Mouse (Mus musculus): Measurements from ENCODE around the gene Olfm3. TPM values are rescaled to one million over a fixed set of nuclear protein-coding genes. Genes with fewer than 3 reads are reported as not detected.

The Olfm3 gene
- 0.09 and 0.17 TPM in 2 replicates for polyA plus RNA-seq (2015; fragmentation: Nextera tagmentation; extraction: Ambion mirVana)

DNA sequence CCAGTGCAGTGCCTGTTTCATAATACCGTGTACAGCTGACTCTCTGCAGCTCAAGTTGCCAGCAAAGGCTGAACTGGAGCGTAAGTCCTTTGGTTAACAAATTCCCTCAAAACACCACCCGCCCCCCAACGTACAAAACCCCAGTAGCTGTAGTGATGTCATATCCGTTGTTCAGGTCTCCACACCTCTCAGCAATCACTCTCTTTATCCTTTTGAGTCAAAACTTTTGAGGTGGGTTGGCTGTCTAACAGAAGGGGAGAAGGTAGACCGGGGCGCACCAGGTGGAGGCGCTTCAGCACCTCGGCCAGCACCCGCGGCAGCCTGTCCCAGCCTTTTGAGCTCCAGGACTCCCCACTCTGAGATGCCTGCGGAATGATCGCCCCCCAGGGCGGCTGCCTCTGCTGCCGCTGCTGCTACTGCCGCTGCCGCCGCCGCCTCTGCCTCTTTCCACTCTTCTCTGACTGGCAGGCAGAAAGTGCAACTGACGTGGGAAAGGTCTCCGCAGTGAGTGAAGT lies at the start of gene Olfm3:
TSS of gene Olfm3 (plus strand) at position 155 of the 515 bp plus-strand sequence.
- WGBS: 6% methylated on average over 21 of the region's 21 CpGs
- peak within 1 kb of the TSS; percentile 34 for H3K4me2 ChIP-seq
- 0 out of 2 replicates have a peak within 1 kb of the TSS, but pooled peaks have one; percentile 10 for H3K4me3 ChIP-seq

DNA sequence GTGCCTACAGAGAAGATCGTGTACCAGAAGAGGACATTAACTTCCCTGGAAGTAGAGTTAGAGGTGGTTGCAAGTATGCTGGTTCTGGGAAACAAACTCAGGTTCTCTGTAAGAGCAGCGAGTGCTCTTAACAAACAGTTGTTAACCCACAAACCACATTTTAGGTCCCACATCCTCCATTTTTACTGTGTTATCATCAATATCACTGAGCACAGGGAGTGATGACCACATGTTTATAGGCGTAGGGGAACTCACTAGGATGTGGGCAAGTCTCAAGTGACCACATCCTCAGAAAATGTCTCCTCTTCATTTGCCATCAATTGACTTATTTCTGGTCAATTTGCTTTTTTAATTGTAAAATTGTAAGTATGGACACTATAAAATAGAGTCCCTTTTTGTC lies 14.1 kb upstream of the Olfm3 start:
- no peaks in the 10 kb centered on the region for H3K9me3 ChIP-seq
- ATAC-seq (ENCODE audit: insufficient number of reproducible peaks, low FRiP score, low TSS enrichment, low read depth): no peak
- H3K27me3 ChIP-seq: no peaks in the 10 kb centered on the region
- H3K36me3 ChIP-seq: no peaks in the 10 kb centered on the region
- H3K9ac ChIP-seq: no peak overlapping the region
- H3K4me2 ChIP-seq: no peak overlapping the region
- WGBS: 78% methylated on average over 3 of the region's 3 CpGs
- no peak overlapping the region for H3K27ac ChIP-seq
- no peak overlapping the region for H3K4me3 ChIP-seq
- no peaks in the 10 kb centered on the region for H3K4me1 ChIP-seq

More for the DNA sequence above, at the start of gene Olfm3:
- no peaks in the 10 kb centered on the region for H3K36me3 ChIP-seq
- H3K4me1 ChIP-seq: peaks cover 6% of the 10 kb centered on the region; the same call in 1 of the 2 replicates
- H3K9ac ChIP-seq: no peak within 1 kb of the TSS
- peaks cover 11% of the 10 kb centered on the region for H3K27me3 ChIP-seq
- ATAC-seq (ENCODE audit: insufficient number of reproducible peaks, low FRiP score, low TSS enrichment, low read depth): no peak
- no peak within 1 kb of the TSS for H3K27ac ChIP-seq
- no peaks in the 10 kb centered on the region for H3K9me3 ChIP-seq

DNA sequence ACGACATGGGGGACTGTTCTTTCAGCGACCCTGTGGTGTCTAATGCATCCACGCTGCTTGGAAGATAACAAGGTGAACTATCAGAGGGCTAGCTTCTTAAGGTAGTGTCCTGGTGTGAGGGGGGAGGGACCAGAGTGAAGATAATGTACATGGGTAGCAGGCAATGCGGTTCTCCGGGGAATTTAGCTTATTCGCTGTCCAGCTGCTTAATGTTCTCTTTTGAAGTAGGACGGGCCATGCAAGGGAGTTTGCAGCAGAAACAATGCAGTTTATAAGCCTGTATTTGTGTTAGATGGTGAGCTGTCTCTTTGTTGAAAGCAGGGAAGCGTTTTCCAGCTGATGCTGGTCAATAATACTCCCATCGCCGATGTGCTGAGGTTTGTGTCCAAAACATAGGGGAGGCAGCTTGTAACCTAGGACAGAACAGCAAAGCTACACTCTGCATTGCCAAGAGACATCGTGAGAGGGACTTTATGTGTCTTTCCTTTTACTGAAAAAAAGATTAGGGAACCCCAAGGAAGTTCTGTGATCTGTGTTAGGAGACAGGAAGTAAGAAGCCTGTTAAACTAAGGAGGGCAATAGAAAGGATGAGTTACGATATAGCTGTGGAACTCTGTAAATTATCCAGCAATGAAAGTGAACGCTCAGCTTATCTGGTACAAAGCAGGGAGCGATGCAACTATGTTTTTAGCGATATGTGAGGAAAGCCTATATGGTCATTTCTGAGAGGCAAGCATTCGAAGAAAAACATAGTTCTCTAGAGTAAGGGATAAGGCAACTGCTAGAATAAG lies 950 bp downstream of the Olfm3 start:
- H3K4me3 ChIP-seq: no peak overlapping the region
- H3K4me1 ChIP-seq: peaks cover 6% of the 10 kb centered on the region; the same call in 1 of the 2 replicates
- H3K36me3 ChIP-seq: no peaks in the 10 kb centered on the region
- no peak for ATAC-seq (ENCODE audit: insufficient number of reproducible peaks, low FRiP score, low TSS enrichment, low read depth)
- peaks cover 11% of the 10 kb centered on the region for H3K27me3 ChIP-seq
- WGBS: 19% methylated on average over 16 of the region's 16 CpGs
- H3K9ac ChIP-seq: no peak overlapping the region
- H3K9me3 ChIP-seq: no peaks in the 10 kb centered on the region
- peak overlapping the region; percentile 34 for H3K4me2 ChIP-seq
- no peak overlapping the region for H3K27ac ChIP-seq

DNA sequence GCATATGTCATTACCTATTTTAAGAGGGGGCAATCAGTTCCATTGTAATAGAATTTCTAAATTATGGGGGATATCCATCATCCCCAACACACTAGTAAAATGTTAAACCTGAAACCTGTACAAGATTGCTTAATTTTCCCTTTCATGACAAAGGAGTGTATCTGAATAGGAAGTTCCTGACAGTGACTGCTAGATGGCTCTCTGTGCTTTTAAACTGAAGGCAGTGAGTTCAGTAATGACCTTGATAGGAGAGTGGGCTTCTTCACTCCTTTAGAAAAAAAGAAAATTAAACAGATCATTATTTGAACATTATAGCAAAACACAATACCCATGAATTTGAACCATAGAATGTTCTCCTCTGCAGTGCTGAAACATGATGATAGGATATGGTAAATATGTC lies 3.7 kb downstream of the Olfm3 start:
- no peaks in the 10 kb centered on the region for H3K9me3 ChIP-seq
- H3K27ac ChIP-seq: no peak overlapping the region
- peaks cover 11% of the 10 kb centered on the region for H3K27me3 ChIP-seq
- no peak for ATAC-seq (ENCODE audit: insufficient number of reproducible peaks, low FRiP score, low TSS enrichment, low read depth)
- H3K36me3 ChIP-seq: no peaks in the 10 kb centered on the region
- no peak overlapping the region for H3K4me3 ChIP-seq
- H3K9ac ChIP-seq: no peak overlapping the region
- H3K4me2 ChIP-seq: no peak overlapping the region
- H3K4me1 ChIP-seq: peaks cover 6% of the 10 kb centered on the region; the same call in 1 of the 2 replicates

DNA sequence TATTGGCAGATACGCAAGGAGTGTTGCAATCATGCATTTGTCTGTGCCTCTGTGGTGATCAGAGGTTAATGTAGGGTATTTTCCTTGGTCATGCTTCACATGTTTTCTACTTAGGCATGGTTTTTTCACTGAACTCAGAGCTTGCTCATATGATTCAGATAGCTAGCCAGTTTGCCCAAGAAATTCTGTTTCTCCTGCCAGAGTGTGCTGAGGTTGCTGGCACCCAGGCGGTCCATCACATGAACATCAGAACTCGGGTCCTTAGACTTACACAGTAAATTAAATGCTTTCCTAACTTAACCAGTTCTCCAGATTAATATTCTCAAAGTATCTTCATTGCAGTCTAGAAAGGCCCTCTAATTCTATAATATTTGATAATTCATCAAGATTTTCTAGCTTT lies 5.0 kb downstream of the Olfm3 start:
- peaks cover 11% of the 10 kb centered on the region for H3K27me3 ChIP-seq

DNA sequence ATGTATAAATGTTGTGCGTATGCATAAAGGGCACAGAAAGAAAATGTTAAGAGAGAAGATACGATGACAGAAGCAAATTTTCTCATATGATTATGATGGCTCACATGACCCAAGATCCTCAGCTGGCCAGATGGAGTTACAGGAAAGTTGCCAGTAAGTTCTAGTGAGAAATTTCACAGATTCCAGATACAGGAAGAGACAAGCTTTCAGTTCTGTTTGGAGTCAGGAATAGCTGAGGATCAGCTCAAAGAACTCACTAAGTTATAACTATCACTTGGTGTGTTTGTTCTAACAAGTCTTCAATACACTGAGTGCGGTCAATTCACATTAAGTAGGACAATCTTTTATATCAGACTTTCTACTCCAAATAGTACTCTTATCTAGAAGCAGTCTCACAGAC lies 16.2 kb downstream of the Olfm3 start:
- no peaks in the 10 kb centered on the region for H3K9me3 ChIP-seq
- no peaks in the 10 kb centered on the region for H3K4me1 ChIP-seq
- H3K27me3 ChIP-seq: no peaks in the 10 kb centered on the region
- H3K9ac ChIP-seq: no peak overlapping the region
- WGBS: 82% methylated on average over 3 of the region's 3 CpGs
- H3K4me2 ChIP-seq: no peak overlapping the region
- no peak for ATAC-seq (ENCODE audit: insufficient number of reproducible peaks, low FRiP score, low TSS enrichment, low read depth)
- H3K27ac ChIP-seq: no peak overlapping the region
- no peaks in the 10 kb centered on the region for H3K36me3 ChIP-seq
- H3K4me3 ChIP-seq: no peak overlapping the region

More for the DNA sequence above, 5.0 kb downstream of the Olfm3 start:
- no peak overlapping the region for H3K4me3 ChIP-seq
- 85% methylated on average over 3 of the region's 3 CpGs for whole genome bisulfite sequencing
- H3K4me1 ChIP-seq: peaks cover 6% of the 10 kb centered on the region; the same call in 1 of the 2 replicates
- H3K4me2 ChIP-seq: no peak overlapping the region
- H3K9me3 ChIP-seq: no peaks in the 10 kb centered on the region
- H3K27ac ChIP-seq: no peak overlapping the region
- H3K9ac ChIP-seq: no peak overlapping the region
- H3K36me3 ChIP-seq: no peaks in the 10 kb centered on the region
- ATAC-seq (ENCODE audit: insufficient number of reproducible peaks, low FRiP score, low TSS enrichment, low read depth): no peak

DNA sequence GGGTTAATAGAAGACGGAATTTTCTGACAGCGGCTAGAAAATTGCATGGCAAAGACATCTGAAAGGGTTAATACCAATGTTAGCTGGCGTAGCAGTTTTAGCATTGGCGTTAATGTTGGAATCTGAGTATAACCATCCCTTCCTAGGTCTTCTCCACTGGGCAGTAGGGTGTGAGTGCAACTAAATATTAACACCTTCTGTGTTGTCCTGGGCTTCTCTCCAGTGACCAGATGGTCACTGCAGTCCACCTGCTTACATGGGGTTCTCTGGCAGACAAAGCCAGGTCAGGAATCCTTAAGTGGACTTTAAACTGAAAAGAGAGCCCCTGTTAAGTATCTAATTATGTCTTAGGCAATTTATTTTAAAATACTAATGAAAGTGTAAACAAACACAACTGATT lies 25.7 kb downstream of the Olfm3 start:
- Histone ChIP-seq H3K4me2 (no peak overlapping the region), H3K4me1 (no peaks in the 10 kb centered on the region), H3K9me3 (no peaks in the 10 kb centered on the region), H3K36me3 (no peaks in the 10 kb centered on the region), H3K27ac (no peak overlapping the region), H3K4me3 (no peak overlapping the region), H3K27me3 (no peaks in the 10 kb centered on the region), H3K9ac (no peak overlapping the region)
- no peak for ATAC-seq (ENCODE audit: insufficient number of reproducible peaks, low FRiP score, low TSS enrichment, low read depth)
- WGBS: 61% methylated on average over 4 of the region's 4 CpGs

DNA sequence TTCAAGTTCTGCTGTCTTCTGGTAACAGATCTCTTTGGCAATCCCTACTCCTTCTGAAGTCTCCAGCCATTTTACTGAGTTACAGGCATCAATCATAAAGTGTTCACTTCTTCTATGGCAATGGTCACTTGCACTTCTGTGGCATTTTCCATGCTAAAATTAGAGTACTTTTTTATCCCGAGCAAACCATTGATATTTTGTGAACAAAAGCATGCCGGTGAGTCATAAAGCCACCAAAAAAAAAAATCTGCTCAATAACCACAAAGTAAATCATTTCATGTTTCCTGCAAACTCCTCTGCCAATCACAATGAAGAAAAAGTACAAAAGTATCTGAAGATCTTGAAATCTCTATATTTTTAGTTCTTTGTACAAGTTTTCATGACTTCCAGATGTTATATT lies 26.5 kb downstream of the Olfm3 start:
- Histone ChIP-seq H3K4me1 (no peaks in the 10 kb centered on the region), H3K4me2 (no peak overlapping the region), H3K27ac (no peak overlapping the region), H3K27me3 (no peaks in the 10 kb centered on the region), H3K9me3 (no peaks in the 10 kb centered on the region), H3K36me3 (no peaks in the 10 kb centered on the region), H3K4me3 (no peak overlapping the region), H3K9ac (no peak overlapping the region)
- WGBS: 45% methylated on average over 2 of the region's 2 CpGs
- no peak for ATAC-seq (ENCODE audit: insufficient number of reproducible peaks, low FRiP score, low TSS enrichment, low read depth)

DNA sequence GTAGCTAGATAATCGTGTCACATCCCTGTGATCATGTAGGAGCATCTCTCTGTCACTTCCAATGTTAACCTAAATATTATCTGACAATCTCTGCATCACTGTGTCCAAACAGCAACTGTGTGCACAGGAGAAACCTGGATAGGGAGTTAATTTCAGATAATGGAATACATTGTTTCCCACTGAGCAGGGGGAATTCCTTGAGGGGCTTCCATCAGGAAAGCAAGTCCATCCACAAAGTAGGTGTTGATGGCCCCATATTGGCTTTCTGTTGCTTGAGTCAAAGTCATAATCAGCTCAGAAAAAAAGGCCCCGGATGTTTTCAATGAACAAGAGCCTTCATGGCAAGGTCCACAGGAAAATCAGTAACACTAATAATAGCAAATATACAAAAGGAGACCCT lies 26.9 kb downstream of the Olfm3 start:
- Histone ChIP-seq H3K27ac (no peak overlapping the region), H3K36me3 (no peaks in the 10 kb centered on the region), H3K9me3 (no peaks in the 10 kb centered on the region), H3K4me2 (no peak overlapping the region), H3K27me3 (no peaks in the 10 kb centered on the region), H3K9ac (no peak overlapping the region), H3K4me1 (no peaks in the 10 kb centered on the region), H3K4me3 (no peak overlapping the region)
- 60% methylated on average over 2 of the region's 2 CpGs for WGBS
- ATAC-seq (ENCODE audit: insufficient number of reproducible peaks, low FRiP score, low TSS enrichment, low read depth): no peak

DNA sequence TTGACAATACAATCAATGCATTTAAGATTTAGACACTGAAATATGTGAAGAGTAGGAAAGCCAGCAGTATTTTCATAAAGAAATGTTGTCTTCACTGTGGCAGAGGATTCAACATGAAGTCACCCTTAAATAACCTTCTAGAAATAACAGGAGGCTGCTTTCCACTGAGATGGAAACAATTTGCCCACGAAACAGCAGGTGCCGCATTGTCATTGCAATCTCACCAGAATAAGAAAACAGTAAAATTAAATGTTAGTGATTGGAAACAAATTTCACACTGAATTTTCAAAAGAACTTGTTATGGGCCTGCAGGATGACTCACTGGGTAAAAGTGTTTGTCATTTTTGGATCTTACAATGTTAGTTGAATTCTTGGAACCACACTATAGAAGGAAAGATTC lies 29.0 kb downstream of the Olfm3 start:
- Histone ChIP-seq H3K4me3 (no peak overlapping the region), H3K27me3 (no peaks in the 10 kb centered on the region), H3K9ac (no peak overlapping the region), H3K4me2 (no peak overlapping the region), H3K27ac (no peak overlapping the region), H3K4me1 (no peaks in the 10 kb centered on the region), H3K9me3 (no peaks in the 10 kb centered on the region), H3K36me3 (no peaks in the 10 kb centered on the region)
- ATAC-seq (ENCODE audit: insufficient number of reproducible peaks, low FRiP score, low TSS enrichment, low read depth): no peak
- WGBS: 88% methylated on average over 2 of the region's 2 CpGs

DNA sequence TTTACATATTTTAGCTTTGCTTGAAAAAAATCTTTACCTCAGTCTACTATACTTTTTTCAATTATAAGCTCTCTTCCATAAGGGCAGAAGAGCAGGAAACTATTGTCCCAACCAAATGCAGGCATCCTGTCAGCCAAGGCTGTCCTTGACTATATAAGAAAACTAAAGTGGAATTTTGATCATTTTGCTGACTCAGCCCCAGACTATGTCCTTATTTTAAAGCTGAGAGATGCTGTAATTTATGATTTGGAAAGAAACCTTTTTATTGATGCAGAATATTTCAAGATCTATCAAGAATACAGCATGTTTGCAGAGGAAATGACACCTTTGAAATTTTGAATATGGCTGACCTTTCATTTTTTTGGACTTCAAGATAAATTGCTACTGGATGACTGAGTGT lies 51.0 kb downstream of the Olfm3 start:
- Histone ChIP-seq H3K27me3 (no peaks in the 10 kb centered on the region), H3K36me3 (no peaks in the 10 kb centered on the region), H3K9me3 (no peaks in the 10 kb centered on the region), H3K4me3 (no peak overlapping the region), H3K4me1 (no peaks in the 10 kb centered on the region), H3K4me2 (no peak overlapping the region), H3K9ac (no peak overlapping the region), H3K27ac (no peak overlapping the region)
- ATAC-seq (ENCODE audit: insufficient number of reproducible peaks, low FRiP score, low TSS enrichment, low read depth): no peak

DNA sequence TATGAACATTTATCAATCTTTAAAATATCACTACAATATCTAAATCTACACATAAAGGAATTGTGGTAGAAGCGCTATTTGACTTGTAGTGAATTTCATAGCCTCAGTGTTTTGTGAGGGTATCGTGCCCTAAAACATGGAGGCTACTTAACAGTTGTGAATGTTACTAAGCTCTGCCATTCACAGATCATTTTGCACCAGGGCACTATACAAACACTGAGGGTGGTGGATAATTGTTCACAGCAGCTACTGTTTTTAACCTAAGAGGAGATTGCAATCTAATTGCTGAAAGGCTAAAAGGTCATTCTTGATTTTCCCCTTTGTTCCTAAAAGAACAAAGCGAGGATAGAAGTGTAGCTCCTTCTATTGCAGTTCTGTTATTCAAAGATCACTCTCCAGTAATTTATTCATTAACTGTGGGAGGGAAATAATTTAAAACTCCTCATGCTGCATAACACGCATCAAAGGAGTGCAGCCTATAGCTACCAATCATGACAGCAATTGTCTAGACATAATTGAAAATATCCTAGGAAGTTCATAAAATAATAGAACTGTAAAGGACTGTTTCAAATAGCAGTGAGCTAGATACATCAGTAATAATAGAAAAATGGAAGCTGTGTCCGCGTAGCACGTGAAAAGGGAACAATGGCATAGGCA lies 55.6 kb downstream of the Olfm3 start:
- Histone ChIP-seq H3K4me2 (no peak overlapping the region), H3K4me3 (no peak overlapping the region), H3K27ac (no peak overlapping the region), H3K4me1 (no peaks in the 10 kb centered on the region), H3K9me3 (no peaks in the 10 kb centered on the region), H3K36me3 (no peaks in the 10 kb centered on the region), H3K27me3 (no peaks in the 10 kb centered on the region), H3K9ac (no peak overlapping the region)
- 72% methylated on average over 7 of the region's 7 CpGs for WGBS
- ATAC-seq (ENCODE audit: insufficient number of reproducible peaks, low FRiP score, low TSS enrichment, low read depth): no peak

Data from limb, embryonic 15.5 days (tissue).